Mouse (Mus musculus) liver, embryonic 18 days (tissue): ENCODE measurements around the gene Ypel3. TPM values are rescaled to one million over a fixed set of nuclear protein-coding genes. Genes with fewer than 3 reads are reported as not detected.

Experiments
- polyA plus RNA-seq: library from polyadenylated mRNA; depleted of rRNA; stranded (reverse); fragments of >200 nt; gene quantifications from 2 replicates; pipeline ENCODE4 v1.2.3, GENCODE M21; 2012; rRNA removed

The Ypel3 gene
- 84.2 and 96.1 TPM in 2 replicates for polyA plus RNA-seq

GRCm38 (mm10) chr7:126776598-126777057 lies at the start of gene Ypel3:
TSS of gene Ypel3 (plus strand) at chr7:126776955.

GRCm38 (mm10) chr7:126759050-126759671 lies 17.6 kb upstream of the Ypel3 start, which contains the start of gene Mapk3:
TSS of gene Mapk3 (plus strand) at chr7:126759601.

GRCm38 (mm10) chr7:126766201-126766600 lies 10.6 kb upstream of the Ypel3 start, which contains the start of gene Gdpd3:
TSS of gene Gdpd3 (plus strand) at chr7:126766334.

GRCm38 (mm10) chr7:126780971-126781635 lies 4.3 kb downstream of the Ypel3 start, which contains the start of gene Tbx6:
TSS of gene Tbx6 (plus strand) at chr7:126781483.

GRCm38 (mm10) chr7:126791851-126792720 lies 15.3 kb downstream of the Ypel3 start, which contains the start of gene Ppp4c:
TSS of gene Ppp4c (minus strand) at chr7:126792496.

GRCm38 (mm10) chr7:126797411-126798126 lies 20.8 kb downstream of the Ypel3 start, which contains the start of gene Fam57b:
TSS of gene Fam57b (plus strand) at chr7:126797668.

Other genes starting within 250 kb of the Ypel3 start
- gene Eif3c, start 210.5 kb upstream of the Ypel3 start, polyA plus RNA-seq, result 49.9 and 50.0 TPM in 2 replicates
- gene Apobr, start 192.0 kb upstream of the Ypel3 start, polyA plus RNA-seq, result 4.2 and 5.8 TPM in 2 replicates
- 17.9 and 19.2 TPM in 2 replicates for gene Cln3, start 191.1 kb upstream of the Ypel3 start, polyA plus RNA-seq
- gene Il27, start 182.0 kb upstream of the Ypel3 start, polyA plus RNA-seq, result 0.17 and 0.31 TPM in 2 replicates
- gene Nupr1, start 146.1 kb upstream of the Ypel3 start, polyA plus RNA-seq, result 10.2 and 11.1 TPM in 2 replicates
- 17.2 and 19.9 TPM in 2 replicates for gene Sgf29, start 127.6 kb upstream of the Ypel3 start, polyA plus RNA-seq
- gene Sult1a1, start 100.5 kb upstream of the Ypel3 start, polyA plus RNA-seq, result 166 and 169 TPM in 2 replicates
- gene Bola2, start 81.6 kb upstream of the Ypel3 start, polyA plus RNA-seq, result 25.7 and 39.5 TPM in 2 replicates
- 5.9 and 7.2 TPM in 2 replicates for gene Slx1b, start 81.2 kb upstream of the Ypel3 start, polyA plus RNA-seq
- gene Coro1a, start 69.2 kb upstream of the Ypel3 start, polyA plus RNA-seq, result 105 and 119 TPM in 2 replicates
- 44.6 and 47.3 TPM in 2 replicates for gene Mapk3, start 17.4 kb upstream of the Ypel3 start, polyA plus RNA-seq
- gene Gdpd3, start 10.6 kb upstream of the Ypel3 start, polyA plus RNA-seq, result 3.1 and 4.0 TPM in 2 replicates
- gene Tbx6, start 4.5 kb downstream of the Ypel3 start, polyA plus RNA-seq, result 1.6 TPM in 2 replicates
- 70.6 and 72.5 TPM in 2 replicates for gene Ppp4c, start 15.5 kb downstream of the Ypel3 start, polyA plus RNA-seq
- gene Fam57b, start 20.7 kb downstream of the Ypel3 start, polyA plus RNA-seq, result 0.75 and 1.6 TPM in 2 replicates
- not detected in 2 replicates for gene 4930451I11Rik, start 54.7 kb downstream of the Ypel3 start, polyA plus RNA-seq
- 0.04 TPM in 1 of 2 replicates, not detected in the other for gene Doc2a, start 70.5 kb downstream of the Ypel3 start, polyA plus RNA-seq
- 17.7 and 24.2 TPM in 2 replicates for gene Hirip3, start 85.0 kb downstream of the Ypel3 start, polyA plus RNA-seq
- 14.5 and 14.8 TPM in 2 replicates for gene Ino80e, start 85.4 kb downstream of the Ypel3 start, polyA plus RNA-seq
- gene Taok2, start 107.7 kb downstream of the Ypel3 start, polyA plus RNA-seq, result 18.4 and 21.2 TPM in 2 replicates
- 28.3 and 30.3 TPM in 2 replicates for gene Tmem219, start 146.0 kb downstream of the Ypel3 start, polyA plus RNA-seq
- gene Kctd13, start 151.9 kb downstream of the Ypel3 start, polyA plus RNA-seq, result 3.4 and 4.0 TPM in 2 replicates
- gene Asphd1, start 172.6 kb downstream of the Ypel3 start, polyA plus RNA-seq, result 0.02 TPM in 1 of 2 replicates, not detected in the other
- gene Sez6l2, start 173.6 kb downstream of the Ypel3 start, polyA plus RNA-seq, result 0.23 and 0.40 TPM in 2 replicates
- gene Cdipt, start 199.0 kb downstream of the Ypel3 start, polyA plus RNA-seq, result 38.9 and 41.3 TPM in 2 replicates
- gene Cdiptos, start 199.1 kb downstream of the Ypel3 start, polyA plus RNA-seq, result 0.34 and 0.47 TPM in 2 replicates
- gene Mvp, start 237.7 kb downstream of the Ypel3 start, polyA plus RNA-seq, result 7.8 and 7.9 TPM in 2 replicates
- 0.34 and 0.50 TPM in 2 replicates for gene Pagr1b, start 239.5 kb downstream of the Ypel3 start, polyA plus RNA-seq
- gene Pagr1a, start 240.4 kb downstream of the Ypel3 start, polyA plus RNA-seq, result 4.9 and 5.2 TPM in 2 replicates
- 13.2 and 14.1 TPM in 2 replicates for gene Gm42742, start 244.1 kb downstream of the Ypel3 start, polyA plus RNA-seq
- 0.04 and 0.45 TPM in 2 replicates for gene Prrt2, start 244.3 kb downstream of the Ypel3 start, polyA plus RNA-seq